Mouse (Mus musculus) megakaryocyte, adult 5-6 weeks (primary cell): Measurements from ENCODE around the gene Efcab3. TPM values are rescaled to one million over a fixed set of nuclear protein-coding genes. Genes with fewer than 3 reads are reported as not detected.
A peak's percentile ranks its signal among the peaks of the same experiment; 100 is the strongest.
"Not testable (repeated sequence)": the region's sequence is repeated elsewhere in the genome, so short reads cannot be mapped to it uniquely, and the experiment has no call there.

Experiments used
- ATAC-seq: 2 replicates; pipeline ENCODE4 v1.8.0; 2016; ENCODE audit warnings: mild to moderate bottlenecking, inconsistent platforms; ENCODE audit not compliant: poor library complexity, severe bottlenecking
- total RNA-seq, 2 experiments: library from RNA; stranded (forward) in 1 of 2; stranded (reverse) in 1 of 2; fragments of 153-499, 151-499 nt in 1 of 2; fragments of 221-1000, 200-1000 nt in 1 of 2; gene quantifications; 2 replicates each; pipeline versions ENCODE4 v1.2.3 to v1.2.4; 2015 to 2017

Efcab3 gene
- not detected in 2 replicates for total RNA-seq (2015)
- total RNA-seq (2017) = not detected in 2 replicates

- ATAC-seq = no peak
Measured at GRCm38 (mm10) chr11:105063292-105063691, at the start of gene Efcab3. Efcab3 (plus strand) TSS chr11:105063592.

- no peak for ATAC-seq
Measured at GRCm38 (mm10) chr11:105021071-105021470, 42.3 kb upstream of the Efcab3 start.

- ATAC-seq = peak; percentile 45; the same call in 1 of the 2 replicates
Measured at GRCm38 (mm10) chr11:105028744-105029348, 34.5 kb upstream of the Efcab3 start.

DNA sequence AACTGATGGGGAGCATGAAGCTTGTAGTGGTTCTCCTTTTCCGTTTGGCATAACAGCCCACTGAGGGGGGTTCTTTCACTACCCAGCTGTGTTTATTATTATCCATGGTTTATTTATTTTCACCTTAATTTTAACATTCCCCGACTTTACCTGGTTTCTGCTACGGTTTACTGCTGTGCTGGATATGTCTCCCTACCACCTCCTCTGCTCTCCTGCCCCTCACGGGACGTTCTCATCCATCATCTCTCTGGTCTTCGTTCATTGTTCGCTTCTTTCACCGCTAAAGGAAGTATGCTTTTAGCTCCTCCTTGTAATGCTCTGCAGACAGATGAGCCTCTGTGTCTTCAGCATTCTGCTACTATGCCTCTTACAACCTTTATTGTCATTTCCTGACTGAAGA lies 33.9 kb upstream of the Efcab3 start:
- ATAC-seq = no peak

DNA sequence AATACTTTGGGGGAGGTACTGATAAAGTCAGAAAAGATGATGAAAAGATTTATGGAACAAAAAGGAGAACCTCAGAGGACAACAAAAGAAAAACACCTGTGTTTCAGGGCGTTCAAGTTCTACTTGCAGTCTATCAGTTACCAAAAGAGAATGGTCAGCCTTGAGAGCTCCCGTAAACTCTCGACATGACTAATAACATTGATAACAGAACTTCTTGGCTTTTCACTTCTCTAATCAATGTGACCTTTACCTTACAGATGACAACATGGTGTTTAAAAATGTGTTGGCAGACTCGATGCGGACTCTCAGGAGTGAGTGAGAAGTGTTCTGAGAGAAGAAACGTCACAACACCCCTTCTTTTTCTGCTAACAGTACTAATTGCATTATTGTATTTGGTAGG lies 33.2 kb upstream of the Efcab3 start:
- ATAC-seq = no peak

- ATAC-seq = no peak
Measured at GRCm38 (mm10) chr11:105031103-105031502, 32.3 kb upstream of the Efcab3 start.

DNA sequence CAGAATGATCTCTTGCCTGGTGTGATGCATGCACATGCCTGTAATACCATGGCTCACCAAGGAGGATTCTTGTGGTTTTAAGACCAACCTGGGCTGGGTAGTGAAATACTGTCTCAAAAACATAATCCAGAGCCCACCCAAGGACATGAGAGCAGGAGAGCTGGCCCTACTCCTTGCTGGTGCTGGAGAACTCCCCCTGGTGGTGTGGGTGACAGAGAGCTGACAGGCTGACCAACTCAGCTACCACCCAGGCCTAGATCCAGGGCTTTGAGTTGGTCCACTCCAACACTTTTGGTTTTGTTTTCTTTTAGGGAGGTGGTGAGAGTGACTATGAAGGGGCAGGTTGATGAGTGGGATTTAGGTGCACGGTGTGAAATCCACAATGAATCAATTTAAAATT lies 28.3 kb upstream of the Efcab3 start:
- ATAC-seq = no peak

DNA sequence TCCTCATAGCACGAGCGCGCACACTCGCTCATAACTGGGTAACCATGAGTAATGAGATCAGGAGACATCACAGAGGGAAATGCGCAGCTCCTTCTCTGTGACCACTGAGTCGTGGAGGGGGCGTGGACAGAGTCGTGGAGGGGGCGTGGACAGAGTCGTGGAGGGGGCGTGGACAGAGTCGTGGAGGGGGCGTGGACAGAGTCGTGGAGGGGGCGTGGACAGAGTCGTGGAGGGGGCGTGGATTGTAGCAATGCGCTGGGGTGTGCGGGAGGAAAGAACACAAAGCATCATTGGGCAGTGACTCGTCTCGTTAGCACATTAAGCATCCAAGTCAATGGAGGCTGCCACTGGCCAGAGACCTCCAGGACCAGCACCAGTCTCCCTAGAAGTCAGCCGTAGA lies 49.1 kb downstream of the Efcab3 start:
- ATAC-seq = not testable (repeated sequence)

GRCm38 (mm10) chr11:105117814-105118213 lies 54.4 kb downstream of the Efcab3 start:
- peak; percentile 57 for ATAC-seq

- no peak for ATAC-seq
Measured at GRCm38 (mm10) chr11:105120551-105121061, 57.2 kb downstream of the Efcab3 start.

- ATAC-seq = not testable (repeated sequence)
Measured at GRCm38 (mm10) chr11:105121792-105122191, 58.4 kb downstream of the Efcab3 start.

GRCm38 (mm10) chr11:105123986-105124385 lies 60.6 kb downstream of the Efcab3 start:
- ATAC-seq = peak; percentile 46; the same call in 1 of the 2 replicates

- ATAC-seq = peak; percentile 91
Measured at GRCm38 (mm10) chr11:105125735-105126519, 62.5 kb downstream of the Efcab3 start, which contains the start of gene Mettl2. Mettl2 (plus strand) TSS chr11:105126425.

DNA sequence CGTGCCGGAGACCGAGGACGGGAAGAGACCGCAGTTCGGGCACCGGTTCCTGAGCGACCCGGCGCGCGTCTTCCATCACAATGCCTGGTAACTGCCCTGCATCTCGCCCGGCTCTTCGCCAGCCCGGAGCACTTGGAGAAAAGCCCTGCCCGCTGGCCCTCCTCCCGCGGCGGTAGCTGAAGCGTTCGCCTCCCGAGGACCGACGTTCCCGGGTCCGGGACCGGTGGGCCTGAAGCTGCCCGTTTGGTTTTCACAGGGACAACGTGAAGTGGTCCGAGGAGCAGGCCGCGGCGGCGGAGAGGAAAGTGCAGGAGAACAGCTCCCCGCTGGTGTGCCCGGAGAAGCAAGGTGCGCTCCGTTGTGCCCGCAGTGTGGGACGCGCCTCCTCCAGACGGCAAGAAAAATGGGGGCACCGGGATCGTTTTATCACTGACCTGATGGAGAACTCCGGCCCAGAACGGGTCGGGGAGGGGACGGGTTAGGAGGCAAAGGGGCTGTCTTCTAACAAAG lies 63.2 kb downstream of the Efcab3 start:
- peak; percentile 15 for ATAC-seq

- no peak for ATAC-seq
Measured at GRCm38 (mm10) chr11:105135692-105136091, 72.3 kb downstream of the Efcab3 start.

DNA sequence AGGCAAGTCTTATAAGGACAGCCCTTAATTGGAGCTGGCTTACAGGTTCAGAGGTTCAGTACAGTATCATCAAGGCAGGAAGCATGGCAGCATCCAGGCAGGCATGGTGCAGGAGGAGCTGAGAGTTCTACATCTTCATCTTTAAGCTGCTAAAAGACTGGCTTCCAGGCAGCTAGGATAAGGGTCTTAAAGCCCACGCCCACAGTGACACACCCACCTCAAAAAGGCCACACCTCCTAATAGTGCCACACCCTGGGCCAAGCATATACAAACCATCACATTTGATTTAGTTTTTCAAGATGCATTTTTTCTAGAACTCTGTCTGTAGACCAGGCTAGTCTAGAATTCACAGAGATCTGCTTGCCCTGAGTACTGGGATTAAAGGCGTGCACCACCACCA lies 73.9 kb downstream of the Efcab3 start:
- ATAC-seq = not testable (repeated sequence)

DNA sequence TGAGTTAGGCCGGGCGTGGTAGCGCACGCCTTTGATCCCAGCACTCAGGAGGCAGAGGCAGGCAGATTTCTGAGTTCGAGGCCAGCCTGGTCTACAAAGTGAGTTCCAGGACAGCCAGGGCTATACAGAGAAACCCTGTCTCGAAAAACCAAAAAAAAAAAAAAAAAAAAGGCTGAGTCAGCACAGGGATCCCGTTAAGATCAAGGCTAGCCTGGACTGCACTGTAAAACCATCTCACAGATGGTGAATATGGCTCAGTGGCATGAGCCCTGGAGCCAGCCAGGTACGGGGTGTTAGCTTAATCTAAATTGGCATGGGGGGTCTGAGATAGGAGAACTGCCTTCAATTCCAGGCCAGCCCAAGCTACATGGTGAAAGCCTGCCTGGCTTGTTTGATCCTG lies 77.1 kb downstream of the Efcab3 start:
- not testable (repeated sequence) for ATAC-seq

DNA sequence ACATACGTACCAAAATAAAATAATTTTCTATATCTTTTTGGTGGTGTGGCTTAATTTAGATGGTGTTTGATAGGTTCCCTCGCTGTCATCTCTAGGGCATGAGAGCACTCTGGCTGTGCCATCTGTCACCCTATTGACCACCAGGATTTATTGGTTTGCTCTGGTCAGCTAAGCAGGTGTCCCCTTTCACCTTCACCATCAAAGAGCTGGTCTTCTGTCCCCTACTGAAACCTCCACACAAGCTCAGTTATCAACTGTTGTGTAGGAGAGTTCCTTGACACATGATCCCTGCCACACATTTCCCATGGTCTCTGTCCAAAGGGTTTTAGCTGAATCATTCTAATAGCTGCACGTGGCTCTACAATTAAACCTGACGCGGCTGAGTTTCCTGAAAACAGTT lies 77.7 kb downstream of the Efcab3 start:
- ATAC-seq = no peak

DNA sequence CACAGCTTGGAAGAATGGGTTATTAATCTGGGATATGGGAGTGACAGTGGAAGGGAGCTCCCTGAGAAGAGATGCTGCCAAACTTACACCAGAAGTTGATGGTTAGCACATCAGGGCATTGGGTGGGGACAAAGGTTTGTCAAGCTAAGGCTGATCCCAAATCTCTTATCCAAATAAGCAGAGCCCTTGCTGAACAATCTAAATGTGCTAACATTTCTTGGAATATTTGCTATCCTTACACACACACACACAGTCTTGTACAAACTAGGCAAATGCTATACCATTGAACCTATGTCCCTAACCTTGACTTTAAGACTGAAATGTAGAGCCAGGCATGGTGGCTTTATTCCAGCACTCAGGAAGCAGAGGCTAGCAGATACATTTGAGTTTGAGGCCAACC lies 80.2 kb downstream of the Efcab3 start:
- no peak for ATAC-seq

- no peak for ATAC-seq
Measured at GRCm38 (mm10) chr11:105144084-105144483, 80.7 kb downstream of the Efcab3 start.

- no peak for ATAC-seq
Measured at GRCm38 (mm10) chr11:105144508-105145210, 81.3 kb downstream of the Efcab3 start.
